Mouse (Mus musculus): ENCODE measurements around the gene Col15a1. TPM values are rescaled to one million over a fixed set of nuclear protein-coding genes. Genes with fewer than 3 reads are reported as not detected.

Col15a1 gene
- polyA plus RNA-seq, 1 experiment from 2014 or later, result 7.3 TPM

GRCm38 (mm10) chr4:47279085-47279707 is 71.2 kb downstream of the Col15a1 start:
- Histone ChIP-seq H3K27me3 (no peaks in the 10 kb centered on the region), H3K9ac (no peak overlapping the region), H3K4me1 (no peaks in the 10 kb centered on the region), H3K4me2 (replicated peaks) (no peak overlapping the region), H3K4me3 (no peak overlapping the region), H3K27ac (no peak overlapping the region), H3K9me3 (replicated peaks) (no peaks in the 10 kb centered on the region), H3K36me3 (no peaks in the 10 kb centered on the region)
- 73% methylated on average over 10 of the region's 10 CpGs for WGBS
- peak; percentile 67 for ATAC-seq (ENCODE audit: low FRiP score)

GRCm38 (mm10) chr4:47280126-47280525 is 72.2 kb downstream of the Col15a1 start:
- WGBS, result 86% methylated on average over 5 of the region's 5 CpGs
- H3K9me3 ChIP-seq (replicated peaks), result no peaks in the 10 kb centered on the region
- H3K4me2 ChIP-seq (replicated peaks), result no peak overlapping the region
- H3K4me1 ChIP-seq, result peaks cover 4% of the 10 kb centered on the region; the same call in 1 of the 2 replicates
- no peak for ATAC-seq (ENCODE audit: low FRiP score)
- no peaks in the 10 kb centered on the region for H3K27me3 ChIP-seq
- H3K27ac ChIP-seq, result no peak overlapping the region
- H3K4me3 ChIP-seq, result no peak overlapping the region
- no peak overlapping the region for H3K9ac ChIP-seq
- H3K36me3 ChIP-seq, result no peaks in the 10 kb centered on the region

- Histone ChIP-seq H3K36me3 (no peaks in the 10 kb centered on the region), H3K4me3 (no peak overlapping the region), H3K27ac (no peak overlapping the region), H3K4me1 (peaks cover 4% of the 10 kb centered on the region; the same call in 1 of the 2 replicates), H3K9ac (no peak overlapping the region), H3K27me3 (no peaks in the 10 kb centered on the region), H3K4me2 (replicated peaks) (no peak overlapping the region), H3K9me3 (replicated peaks) (no peaks in the 10 kb centered on the region)
- ATAC-seq (ENCODE audit: low FRiP score), result no peak
- 86% methylated on average over 6 of the region's 6 CpGs for WGBS
Measured at GRCm38 (mm10) chr4:47281920-47282682, 74.1 kb downstream of the Col15a1 start.

GRCm38 (mm10) chr4:47284311-47284710 is 76.3 kb downstream of the Col15a1 start:
- 70% methylated on average over 6 of the region's 6 CpGs for WGBS

GRCm38 (mm10) chr4:47284874-47285273 is 76.9 kb downstream of the Col15a1 start:
- 70% methylated on average over 9 of the region's 9 CpGs for WGBS
- no peak for ATAC-seq (ENCODE audit: low FRiP score)

More at GRCm38 (mm10) chr4:47284311-47284710, 76.3 kb downstream of the Col15a1 start:
- H3K9ac ChIP-seq, result no peak overlapping the region
- H3K4me2 ChIP-seq (replicated peaks), result no peak overlapping the region
- no peaks in the 10 kb centered on the region for H3K27me3 ChIP-seq
- H3K4me1 ChIP-seq, result peaks cover 4% of the 10 kb centered on the region; the same call in 1 of the 2 replicates
- H3K4me3 ChIP-seq, result no peak overlapping the region
- no peak for ATAC-seq (ENCODE audit: low FRiP score)
- H3K36me3 ChIP-seq, result no peaks in the 10 kb centered on the region
- H3K9me3 ChIP-seq (replicated peaks), result no peaks in the 10 kb centered on the region
- H3K27ac ChIP-seq, result no peak overlapping the region

GRCm38 (mm10) chr4:47286599-47287147 is 78.7 kb downstream of the Col15a1 start:
- no peak overlapping the region for H3K4me3 ChIP-seq
- peaks cover 7% of the 10 kb centered on the region for H3K4me1 ChIP-seq
- no peaks in the 10 kb centered on the region for H3K9me3 ChIP-seq (replicated peaks)
- no peak overlapping the region for H3K4me2 ChIP-seq (replicated peaks)
- H3K27me3 ChIP-seq, result no peaks in the 10 kb centered on the region
- H3K36me3 ChIP-seq, result no peaks in the 10 kb centered on the region
- ATAC-seq (ENCODE audit: low FRiP score), result no peak
- H3K9ac ChIP-seq, result no peak overlapping the region
- H3K27ac ChIP-seq, result no peak overlapping the region
- WGBS, result 90% methylated on average over 3 of the region's 3 CpGs

More at GRCm38 (mm10) chr4:47284874-47285273, 76.9 kb downstream of the Col15a1 start:
- peaks cover 4% of the 10 kb centered on the region; the same call in 1 of the 2 replicates for H3K4me1 ChIP-seq
- no peaks in the 10 kb centered on the region for H3K9me3 ChIP-seq (replicated peaks)
- no peaks in the 10 kb centered on the region for H3K36me3 ChIP-seq
- no peak overlapping the region for H3K4me3 ChIP-seq
- no peak overlapping the region for H3K9ac ChIP-seq
- H3K4me2 ChIP-seq (replicated peaks), result no peak overlapping the region
- no peak overlapping the region for H3K27ac ChIP-seq
- no peaks in the 10 kb centered on the region for H3K27me3 ChIP-seq

- Histone ChIP-seq H3K9ac (no peak overlapping the region), H3K27me3 (no peaks in the 10 kb centered on the region), H3K4me1 (peaks cover 7% of the 10 kb centered on the region), H3K4me3 (no peak overlapping the region), H3K27ac (no peak overlapping the region), H3K36me3 (no peaks in the 10 kb centered on the region), H3K9me3 (replicated peaks) (no peaks in the 10 kb centered on the region), H3K4me2 (replicated peaks) (no peak overlapping the region)
- no peak for ATAC-seq (ENCODE audit: low FRiP score)
- 57% methylated on average over 4 of the region's 4 CpGs for WGBS
Measured at GRCm38 (mm10) chr4:47287468-47287867, 79.5 kb downstream of the Col15a1 start.

- no peak for ATAC-seq (ENCODE audit: low FRiP score)
- Histone ChIP-seq H3K27me3 (no peaks in the 10 kb centered on the region), H3K4me2 (replicated peaks) (no peak overlapping the region), H3K9ac (no peak overlapping the region), H3K9me3 (replicated peaks) (no peaks in the 10 kb centered on the region), H3K27ac (no peak overlapping the region), H3K36me3 (no peaks in the 10 kb centered on the region), H3K4me1 (peaks cover 7% of the 10 kb centered on the region), H3K4me3 (no peak overlapping the region)
- WGBS, result 49% methylated on average over 4 of the region's 4 CpGs
Measured at GRCm38 (mm10) chr4:47288306-47288705, 80.3 kb downstream of the Col15a1 start.

GRCm38 (mm10) chr4:47289526-47289925 is 81.6 kb downstream of the Col15a1 start:
- Histone ChIP-seq H3K36me3 (no peaks in the 10 kb centered on the region), H3K27ac (no peak overlapping the region), H3K4me3 (no peak overlapping the region), H3K4me1 (peaks cover 9% of the 10 kb centered on the region), H3K4me2 (replicated peaks) (no peak overlapping the region), H3K27me3 (no peaks in the 10 kb centered on the region), H3K9me3 (replicated peaks) (no peaks in the 10 kb centered on the region), H3K9ac (no peak overlapping the region)
- no peak for ATAC-seq (ENCODE audit: low FRiP score)
- 95% methylated on average over 3 of the region's 3 CpGs for WGBS

GRCm38 (mm10) chr4:47290448-47290847 is 82.5 kb downstream of the Col15a1 start:
- Histone ChIP-seq H3K9ac (no peak overlapping the region), H3K27me3 (no peaks in the 10 kb centered on the region), H3K4me3 (no peak overlapping the region), H3K4me1 (peaks cover 5% of the 10 kb centered on the region; the same call in 1 of the 2 replicates), H3K9me3 (replicated peaks) (no peaks in the 10 kb centered on the region), H3K27ac (no peak overlapping the region), H3K4me2 (replicated peaks) (no peak overlapping the region), H3K36me3 (no peaks in the 10 kb centered on the region)
- WGBS, result 81% methylated on average over 2 of the region's 2 CpGs
- no peak for ATAC-seq (ENCODE audit: low FRiP score)

GRCm38 (mm10) chr4:47291013-47291412 is 83.1 kb downstream of the Col15a1 start:
- Histone ChIP-seq H3K27ac (no peak overlapping the region), H3K27me3 (no peaks in the 10 kb centered on the region), H3K9me3 (replicated peaks) (no peaks in the 10 kb centered on the region), H3K9ac (no peak overlapping the region), H3K4me3 (no peak overlapping the region), H3K4me1 (peaks cover 5% of the 10 kb centered on the region; the same call in 1 of the 2 replicates), H3K4me2 (replicated peaks) (no peak overlapping the region), H3K36me3 (no peaks in the 10 kb centered on the region)
- WGBS, result 34% methylated on average over 1 of the region's 1 CpGs
- ATAC-seq (ENCODE audit: low FRiP score), result peak; percentile 61

- no peaks in the 10 kb centered on the region for H3K36me3 ChIP-seq
- WGBS, result 69% methylated on average over 4 of the region's 4 CpGs
- peaks cover 5% of the 10 kb centered on the region; the same call in 1 of the 2 replicates for H3K4me1 ChIP-seq
- H3K27me3 ChIP-seq, result no peaks in the 10 kb centered on the region
- ATAC-seq (ENCODE audit: low FRiP score), result no peak
- no peak overlapping the region for H3K4me2 ChIP-seq (replicated peaks)
- 0 out of 2 replicates have a peak, but pooled peaks cover under 1% of the 10 kb centered on the region for H3K9me3 ChIP-seq (replicated peaks)
- H3K9ac ChIP-seq, result no peak overlapping the region
- H3K4me3 ChIP-seq, result no peak overlapping the region
- H3K27ac ChIP-seq, result no peak overlapping the region
Measured at GRCm38 (mm10) chr4:47292956-47293355, 85.0 kb downstream of the Col15a1 start.

Measured in hindbrain, embryonic 12.5 days (tissue).